Mouse (Mus musculus) lung, adult 2 months (tissue): ENCODE measurements around the gene Zfp566.

ENCODE experiments used
- CTCF ChIP-seq: fragments of 200-500 bp; IDR thresholded peaks from 2 replicates; pipeline ENCODE4 v1.5.1; 2011; ENCODE audit warnings: mild to moderate bottlenecking, low read length, control low read depth; ENCODE audit not compliant: insufficient read depth
- POLR2A ChIP-seq: fragments of 200-500 bp; IDR thresholded peaks from 2 replicates; pipeline ENCODE4 v1.6.1; 2011; ENCODE audit warnings: low read depth, mild to moderate bottlenecking, control low read depth, low read length, borderline replicate concordance; ENCODE audit errors: extremely low read depth

DNA sequence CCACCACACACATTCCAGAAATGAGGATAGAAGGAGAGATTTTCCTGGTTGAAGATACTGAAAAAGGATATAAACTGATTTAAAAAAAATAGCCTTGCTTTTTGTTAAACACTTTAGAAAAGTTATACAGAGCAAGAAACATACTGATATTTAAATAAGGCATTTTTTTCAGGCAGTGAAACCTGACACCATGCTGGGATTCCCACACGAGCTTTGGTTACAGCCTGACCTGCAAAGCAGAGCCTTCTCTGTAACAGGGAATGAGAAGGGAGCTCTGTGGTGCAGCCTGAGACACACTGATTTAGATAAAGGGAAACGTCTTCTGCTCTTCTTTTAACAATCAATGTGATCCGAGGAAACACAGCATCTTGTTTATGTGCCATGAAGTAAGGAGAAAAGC lies 36.7 kb downstream of the Zfp566 start:
- TF ChIP-seq CTCF (no peak), POLR2A (no peak)
